Mouse (Mus musculus) lung, postnatal 0 days (tissue): ENCODE measurements around the gene Hoxc4. TPM values are rescaled to one million over a fixed set of nuclear protein-coding genes. Genes with fewer than 3 reads are reported as not detected.

ENCODE experiments used
- ATAC-seq: fragments of 200-750 bp; cut with Nextera tagmentation; 2 replicates; pipeline ENCODE4 v1.8.0; 2017; ENCODE audit warnings: moderate library complexity
- DNase-seq: peaks from one replicate; pipeline ENCODE4 v3.0.0-alpha.2; 2016; ENCODE audit warnings: low spot score
- H3K27ac ChIP-seq: fragments of 300-500 bp; sonication (generic); 2 replicates; pipeline ENCODE4 v1.5.1; 2014; ENCODE audit warnings: antibody characterized with exemption, mild to moderate bottlenecking, low read length, mixed read lengths
- H3K27me3 ChIP-seq: fragments of 300-500 bp; sonication (generic); replicated peaks from 2 replicates; pipeline ENCODE4 v1.6.1; 2014; ENCODE audit warnings: low read length, mixed read lengths; ENCODE audit not compliant: insufficient read depth
- H3K36me3 ChIP-seq: fragments of 300-500 bp; sonication (generic); 2 replicates; pipeline ENCODE4 v1.6.1; 2014; ENCODE audit warnings: low read length, mixed read lengths; ENCODE audit not compliant: insufficient read depth
- H3K4me1 ChIP-seq: fragments of 300-500 bp; sonication (generic); 2 replicates; pipeline ENCODE4 v1.6.1; 2014; ENCODE audit warnings: antibody characterized with exemption, low read depth, low read length, mixed read lengths; ENCODE audit not compliant: insufficient read depth
- H3K4me2 ChIP-seq: fragments of 300-500 bp; sonication (generic); replicated peaks from 2 replicates; pipeline ENCODE4 v1.6.1; 2014; ENCODE audit warnings: low read depth, mild to moderate bottlenecking, low read length, moderate library complexity, mixed read lengths
- H3K4me3 ChIP-seq: fragments of 300-500 bp; sonication (generic); 2 replicates; pipeline ENCODE4 v1.5.1; 2014; ENCODE audit warnings: low read depth, low read length
- H3K9ac ChIP-seq: fragments of 300-500 bp; sonication (generic); replicated peaks from 2 replicates; pipeline ENCODE4 v1.6.1; 2014; ENCODE audit warnings: low read depth, mild to moderate bottlenecking
- H3K9me3 ChIP-seq: fragments of 300-500 bp; sonication (generic); 2 replicates; pipeline ENCODE4 v1.6.1; 2016; ENCODE audit warnings: low read length, mixed read lengths
- CTCF ChIP-seq: IDR thresholded peaks from 2 replicates; pipeline ENCODE4 v1.5.1; 2016; ENCODE audit warnings: antibody characterized with exemption, mild to moderate bottlenecking
- EP300 ChIP-seq: IDR thresholded peaks from 2 replicates; pipeline ENCODE4 v1.6.1; 2016; ENCODE audit warnings: antibody characterized with exemption, mild to moderate bottlenecking, control low read depth
- WGBS: fragments of 180-500 bp; shearing (Covaris S2); extraction: QIAGEN DNeasy Blood & Tissue Kit; methylation state at CpG from one replicate; pipeline ENCODE4 v1.1.7; 2014; 5-methylcytosine and 5-hydroxymethylcytosine counted together
- polyA plus RNA-seq: library from polyadenylated mRNA; unstranded; fragments of >200 nt; fragmentation: Nextera tagmentation; extraction: Ambion mirVana; gene quantifications from 2 replicates; pipeline ENCODE4 v1.2.1, GENCODE M21; 2015

Gene Hoxc4
- polyA plus RNA-seq, result 0.21 and 0.23 TPM in 2 replicates

- DNase-seq (no peak), ATAC-seq (no peak)
- Histone ChIP-seq H3K4me2 (no peak within 1 kb of the TSS), H3K27me3 (peaks cover 90% of the 10 kb centered on the region), H3K36me3 (no peaks in the 10 kb centered on the region), H3K4me1 (no peaks in the 10 kb centered on the region), H3K9me3 (no peaks in the 10 kb centered on the region), H3K27ac (no peak within 1 kb of the TSS), H3K4me3 (no peak within 1 kb of the TSS), H3K9ac (no peak within 1 kb of the TSS)
- WGBS, result 31% methylated on average over 9 of the region's 9 CpGs
- TF ChIP-seq CTCF, result no peak
Observed at GRCm38 (mm10) chr15:103018636-103019035, at the start of gene Hoxc4. Gene Hoxc4, plus strand, starts transcription at chr15:103018934.

- no peak overlapping the region for H3K4me2 ChIP-seq
- H3K4me3 ChIP-seq, result no peak overlapping the region
Observed at GRCm38 (mm10) chr15:102969296-102969695, 49.4 kb upstream of the Hoxc4 start.

GRCm38 (mm10) chr15:102970740-102971139 is 48.0 kb upstream of the Hoxc4 start:
- ATAC-seq (no peak), DNase-seq (peak; percentile 47)
- H3K27ac ChIP-seq, result no peak overlapping the region
- H3K36me3 ChIP-seq, result no peaks in the 10 kb centered on the region
- H3K4me1 ChIP-seq, result no peaks in the 10 kb centered on the region
- TF ChIP-seq EP300 (no peak), CTCF (peak; percentile 51)
- no peaks in the 10 kb centered on the region for H3K9me3 ChIP-seq
- H3K4me3 ChIP-seq, result no peak overlapping the region
- H3K4me2 ChIP-seq, result no peak overlapping the region
- H3K9ac ChIP-seq, result no peak overlapping the region
- WGBS, result under 1% methylated on average over 12 of the region's 12 CpGs
- H3K27me3 ChIP-seq, result peaks cover 85% of the 10 kb centered on the region

More at GRCm38 (mm10) chr15:102969296-102969695, 49.4 kb upstream of the Hoxc4 start:
- Histone ChIP-seq H3K4me1 (no peaks in the 10 kb centered on the region), H3K9ac (no peak overlapping the region), H3K9me3 (no peaks in the 10 kb centered on the region), H3K27ac (no peak overlapping the region), H3K36me3 (no peaks in the 10 kb centered on the region), H3K27me3 (peaks cover 88% of the 10 kb centered on the region)
- WGBS, result 32% methylated on average over 1 of the region's 1 CpGs
- DNase-seq (no peak), ATAC-seq (no peak)
- TF ChIP-seq EP300, result no peak
- TF ChIP-seq CTCF, result no peak

GRCm38 (mm10) chr15:102972254-102972653 is 46.5 kb upstream of the Hoxc4 start:
- Histone ChIP-seq H3K36me3 (no peaks in the 10 kb centered on the region), H3K9me3 (no peaks in the 10 kb centered on the region), H3K4me2 (no peak overlapping the region), H3K27me3 (peaks cover 84% of the 10 kb centered on the region), H3K4me3 (no peak overlapping the region), H3K27ac (no peak overlapping the region), H3K9ac (no peak overlapping the region), H3K4me1 (no peaks in the 10 kb centered on the region)
- WGBS, result 2% methylated on average over 19 of the region's 21 CpGs
- TF ChIP-seq EP300 (no peak), CTCF (no peak)
- DNase-seq (no peak), ATAC-seq (no peak)

- Histone ChIP-seq H3K36me3 (no peaks in the 10 kb centered on the region), H3K27ac (no peak overlapping the region), H3K4me3 (no peak overlapping the region), H3K4me1 (no peaks in the 10 kb centered on the region), H3K9me3 (no peaks in the 10 kb centered on the region), H3K9ac (no peak overlapping the region), H3K27me3 (peaks cover 84% of the 10 kb centered on the region), H3K4me2 (no peak overlapping the region)
- 1% methylated on average over 6 of the region's 6 CpGs for WGBS
- TF ChIP-seq EP300 (no peak), CTCF (no peak)
- no peak for ATAC-seq
- no peak for DNase-seq
Observed at GRCm38 (mm10) chr15:102972753-102973152, 46.0 kb upstream of the Hoxc4 start.

- no peak for TF ChIP-seq CTCF
- TF ChIP-seq EP300, result no peak
- WGBS, result 9% methylated on average over 7 of the region's 7 CpGs
- Histone ChIP-seq H3K9ac (no peak overlapping the region), H3K9me3 (no peaks in the 10 kb centered on the region), H3K4me3 (no peak overlapping the region), H3K27ac (no peak overlapping the region), H3K4me2 (no peak overlapping the region), H3K4me1 (no peaks in the 10 kb centered on the region), H3K36me3 (no peaks in the 10 kb centered on the region), H3K27me3 (peaks cover 84% of the 10 kb centered on the region)
- ATAC-seq (no peak), DNase-seq (no peak)
Observed at GRCm38 (mm10) chr15:102975034-102975433, 43.7 kb upstream of the Hoxc4 start.

- Histone ChIP-seq H3K27ac (no peak overlapping the region), H3K4me2 (no peak overlapping the region), H3K4me1 (no peaks in the 10 kb centered on the region), H3K4me3 (no peak overlapping the region), H3K9ac (no peak overlapping the region), H3K36me3 (no peaks in the 10 kb centered on the region), H3K9me3 (no peaks in the 10 kb centered on the region), H3K27me3 (peaks cover 81% of the 10 kb centered on the region)
- no peak for TF ChIP-seq EP300
- no peak for TF ChIP-seq CTCF
- ATAC-seq (no peak), DNase-seq (no peak)
- WGBS, result 1% methylated on average over 21 of the region's 21 CpGs
Observed at GRCm38 (mm10) chr15:102975688-102976111, 43.0 kb upstream of the Hoxc4 start.
